Mouse (Mus musculus): ENCODE results near the gene Dnmt3a.

Gene Dnmt3a

DNA sequence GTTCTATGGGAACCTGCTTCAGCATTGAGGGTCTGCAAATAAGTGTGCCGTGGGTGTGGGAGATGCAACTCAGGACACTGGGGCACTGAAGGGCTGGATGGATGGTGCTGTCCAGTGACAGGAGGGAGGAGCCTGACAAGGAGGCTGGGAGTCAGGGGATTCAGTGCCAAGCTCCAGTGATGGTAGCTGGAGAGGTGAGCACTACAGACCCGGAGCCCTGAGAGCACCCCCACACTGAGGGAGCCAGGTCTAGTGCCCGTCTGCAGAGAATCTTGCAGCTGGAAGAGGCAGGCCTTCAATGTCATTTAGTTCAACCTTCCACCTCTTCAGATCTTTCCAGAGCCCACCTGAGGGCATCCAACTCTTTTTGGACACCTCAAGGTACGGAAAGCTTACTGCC lies at the start of gene Dnmt3a:
Gene Dnmt3a, plus strand, starts transcription at position 156 of the 400 bp plus-strand sequence.
- no peak for DNase-seq

- DNase-seq = no peak
Measured at GRCm38 (mm10) chr12:3756216-3756615, 49.6 kb upstream of the Dnmt3a start.

- no peak for DNase-seq
Measured at GRCm38 (mm10) chr12:3758127-3758526, 47.7 kb upstream of the Dnmt3a start.

GRCm38 (mm10) chr12:3759419-3759818 lies 46.4 kb upstream of the Dnmt3a start:
- peak; percentile 77 to 84 for DNase-seq

DNA sequence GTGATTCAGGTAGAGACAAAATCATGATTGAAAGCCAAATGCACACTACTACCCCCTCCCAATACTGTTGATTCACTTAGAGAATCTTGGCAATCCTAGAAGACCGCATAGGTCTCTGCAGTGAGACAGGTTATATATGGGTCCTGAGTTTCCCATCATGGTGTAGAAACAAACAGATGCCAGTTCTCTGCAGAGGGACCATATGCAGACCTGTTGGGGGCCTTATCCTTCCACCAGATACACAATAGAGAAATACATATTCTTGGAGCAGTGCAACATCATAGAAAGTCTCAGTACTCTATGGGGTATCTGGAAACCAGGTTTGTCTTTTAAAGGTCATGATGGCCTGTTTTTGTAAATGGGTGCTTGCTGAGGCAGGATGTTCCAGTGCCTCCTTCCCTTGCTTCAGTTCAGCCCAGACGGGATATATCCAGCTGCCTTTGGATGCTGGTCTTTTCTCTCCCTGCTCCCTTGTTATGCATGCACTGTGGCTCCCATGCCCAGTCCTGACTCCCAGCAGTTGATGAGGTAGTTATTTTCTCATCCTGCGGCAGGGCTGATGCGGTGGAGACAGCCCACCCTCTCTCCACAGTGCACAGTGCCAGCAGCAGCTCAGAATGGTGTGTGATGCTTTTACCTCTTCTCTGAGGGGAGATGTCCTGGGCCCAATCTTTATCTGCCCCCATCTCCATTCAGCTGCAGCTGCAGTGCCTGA lies 44.8 kb upstream of the Dnmt3a start:
- no peak for DNase-seq

DNA sequence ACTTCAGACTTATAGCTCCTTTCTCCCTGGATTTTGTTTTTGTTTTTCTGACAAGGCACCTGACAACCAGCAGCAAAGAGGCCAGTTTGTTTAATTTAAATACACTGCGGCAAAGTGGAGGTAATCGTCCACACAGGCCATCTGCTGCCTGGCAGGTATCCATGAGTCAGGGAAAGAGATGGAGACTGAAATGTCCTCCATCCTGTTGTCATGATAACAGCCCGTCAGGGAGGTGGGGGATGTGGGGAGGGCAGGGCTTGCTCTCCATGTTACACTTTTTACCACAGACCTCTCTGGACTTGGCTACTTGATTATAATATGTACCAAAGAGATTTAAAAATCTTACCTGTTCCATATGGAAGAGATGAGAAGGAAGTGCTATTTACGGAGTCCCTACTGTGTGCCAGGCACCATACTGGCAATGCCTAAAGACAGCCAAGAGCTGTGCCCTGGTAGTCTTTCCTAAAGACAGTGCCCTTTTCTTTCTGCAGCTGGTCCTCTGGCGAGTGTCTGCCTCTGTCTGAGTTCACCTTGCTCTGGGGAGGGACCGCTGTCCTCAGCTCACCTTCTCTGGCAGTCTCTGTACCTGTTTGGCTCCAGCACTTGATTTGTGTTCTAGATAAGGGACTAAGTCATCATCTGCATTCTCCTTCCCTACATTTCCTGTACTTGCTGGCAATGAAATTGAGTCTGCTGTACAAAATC lies 44.1 kb upstream of the Dnmt3a start:
- peak in 1 of 2 experiments; percentile 62 for DNase-seq

DNA sequence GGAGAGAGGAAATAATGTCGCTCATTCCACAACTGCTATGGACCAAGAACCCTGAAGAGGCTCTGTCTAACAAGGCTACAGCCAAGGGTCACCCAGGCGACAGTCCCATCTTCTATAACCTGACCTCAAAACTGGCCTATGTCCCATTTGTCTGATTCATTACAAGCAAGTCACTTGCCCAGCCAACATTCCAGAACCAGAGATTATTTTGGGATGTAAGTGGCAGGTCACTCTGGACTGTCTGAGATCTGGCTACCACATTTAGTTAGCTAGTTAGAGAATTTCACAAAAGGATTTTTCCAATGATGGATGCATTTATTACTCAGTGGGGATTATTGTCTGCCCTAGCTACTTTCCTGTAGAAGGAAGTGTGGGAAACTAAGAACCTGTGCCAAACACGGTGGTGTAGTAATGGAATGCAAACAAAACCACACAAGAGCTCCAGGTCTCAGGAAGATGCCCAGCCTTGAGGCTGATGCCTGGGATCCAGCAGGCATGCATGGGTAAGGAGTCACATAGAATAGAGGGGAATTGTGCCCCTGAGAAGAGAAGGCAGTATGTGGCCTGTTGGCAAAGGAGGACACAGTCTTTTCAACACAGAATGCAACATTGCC lies 41.5 kb upstream of the Dnmt3a start:
- DNase-seq = no peak

GRCm38 (mm10) chr12:3767360-3767759 lies 38.4 kb upstream of the Dnmt3a start:
- DNase-seq = no peak

GRCm38 (mm10) chr12:3768391-3768790 lies 37.4 kb upstream of the Dnmt3a start:
- DNase-seq = peak; percentile 36 to 73

- DNase-seq = no peak
Measured at GRCm38 (mm10) chr12:3770546-3770945, 35.3 kb upstream of the Dnmt3a start.

GRCm38 (mm10) chr12:3771080-3771479 lies 34.7 kb upstream of the Dnmt3a start:
- no peak for DNase-seq

GRCm38 (mm10) chr12:3773643-3774042 lies 32.2 kb upstream of the Dnmt3a start:
- DNase-seq = no peak

- no peak for DNase-seq
Measured at GRCm38 (mm10) chr12:3776015-3776414, 29.8 kb upstream of the Dnmt3a start.

- DNase-seq = peak; percentile 74 to 81
Measured at GRCm38 (mm10) chr12:3777682-3778081, 28.1 kb upstream of the Dnmt3a start.

GRCm38 (mm10) chr12:3778286-3778685 lies 27.5 kb upstream of the Dnmt3a start:
- DNase-seq = peak; percentile 44 to 83

GRCm38 (mm10) chr12:3779639-3780038 lies 26.2 kb upstream of the Dnmt3a start:
- no peak for DNase-seq

GRCm38 (mm10) chr12:3780405-3780891 lies 25.4 kb upstream of the Dnmt3a start:
- DNase-seq = peak; percentile 78 to 93

DNA sequence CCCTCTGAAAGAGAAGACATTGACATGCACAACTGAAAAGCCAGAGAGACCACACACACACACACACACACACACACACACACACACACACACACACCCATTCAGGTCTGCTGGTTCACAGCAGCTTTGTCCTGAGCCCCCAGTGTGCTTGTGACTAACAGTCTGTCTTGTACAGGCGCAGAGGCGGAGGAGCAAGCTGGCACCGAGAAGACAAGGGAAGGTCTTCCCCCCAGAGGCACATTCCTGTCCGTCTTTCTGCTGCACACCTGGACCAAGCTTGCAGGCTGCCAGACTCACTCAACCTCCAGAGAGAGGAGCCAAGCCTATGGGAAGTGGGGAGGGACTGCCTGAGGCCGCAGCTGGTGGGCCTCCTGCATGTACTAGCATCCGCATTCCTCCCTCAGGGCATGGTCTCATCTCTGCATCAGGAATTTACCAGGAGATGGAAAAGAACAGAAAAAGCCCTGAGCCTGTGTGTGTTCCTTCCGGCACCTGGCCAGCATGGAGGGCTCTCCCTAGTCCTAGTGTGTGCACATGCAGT lies 24.8 kb upstream of the Dnmt3a start:
- DNase-seq = peak in 1 of 2 experiments; percentile 58

- DNase-seq = peak; percentile 95
Measured at GRCm38 (mm10) chr12:3781482-3781881, 24.3 kb upstream of the Dnmt3a start.

- DNase-seq = no peak
Measured at GRCm38 (mm10) chr12:3783196-3783825, 22.5 kb upstream of the Dnmt3a start.

GRCm38 (mm10) chr12:3784258-3784657 lies 21.5 kb upstream of the Dnmt3a start:
- DNase-seq = no peak

DNA sequence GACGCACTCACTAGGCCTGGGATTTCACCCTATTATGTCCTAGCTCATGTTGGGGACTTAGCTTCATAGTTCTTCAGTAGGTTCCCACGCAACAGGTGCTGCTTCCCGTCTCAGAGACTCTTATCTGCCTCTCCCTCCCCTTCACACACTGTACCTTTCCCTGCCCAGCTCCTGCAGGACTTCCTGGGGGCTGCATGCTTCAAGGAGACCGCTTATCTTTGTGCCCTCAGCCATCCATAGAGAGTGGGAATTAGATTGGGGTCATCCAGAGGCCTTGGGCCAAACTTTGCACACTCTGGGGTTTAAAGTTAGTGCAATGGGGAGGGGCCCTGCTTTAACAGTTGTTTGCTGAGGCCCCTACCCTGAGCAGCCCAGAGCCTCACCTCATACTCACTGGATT lies 21.1 kb upstream of the Dnmt3a start:
- DNase-seq = no peak

GRCm38 (mm10) chr12:3787041-3787440 lies 18.8 kb upstream of the Dnmt3a start:
- DNase-seq = no peak

All from kidney, postnatal 25 days (tissue).